Comparison of ENCODE assay signal across 8 mouse cellular contexts in the genomic region with DNA sequence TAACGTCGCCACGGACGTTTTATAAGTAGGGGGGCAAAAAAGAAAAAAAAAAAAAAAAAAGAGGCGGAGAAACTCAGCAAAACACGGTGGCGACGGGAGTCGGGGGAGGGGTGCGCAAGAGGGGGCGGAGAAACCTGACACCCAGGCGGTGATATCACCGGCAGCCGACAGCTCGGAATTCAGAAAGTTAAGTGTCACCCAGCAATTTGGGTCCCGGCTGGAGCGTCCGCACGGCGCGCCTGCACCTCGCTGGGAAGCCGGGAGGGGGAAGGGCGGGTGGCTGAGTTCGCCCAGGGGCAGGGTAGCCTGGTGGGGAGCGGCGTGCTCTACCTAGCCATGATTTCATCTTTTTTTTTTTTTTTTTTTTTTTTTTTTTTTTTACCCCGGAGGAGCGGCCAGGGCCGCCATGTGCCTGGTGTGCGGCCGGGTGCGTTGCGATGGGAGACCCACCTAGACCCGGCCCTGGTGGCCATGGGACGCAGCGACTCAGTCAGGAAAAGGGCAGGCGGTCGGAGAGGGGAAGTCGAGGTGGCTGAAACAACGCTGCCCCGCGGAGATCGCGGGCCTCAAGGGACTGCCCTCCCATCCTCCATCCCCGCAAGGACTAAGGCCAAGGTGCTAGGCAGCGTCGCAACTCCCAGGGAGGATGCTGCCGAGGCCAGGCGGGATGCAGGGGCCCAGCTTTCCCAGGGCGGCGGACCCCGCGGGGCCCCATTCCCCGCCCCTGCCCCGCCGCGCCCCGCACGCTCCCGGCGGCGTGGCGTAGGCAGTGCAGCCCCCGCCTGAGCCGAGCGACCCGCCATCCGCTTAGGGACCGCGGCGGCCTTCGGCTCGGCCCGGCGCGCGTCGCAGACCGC. TPM values are rescaled to one million over a fixed set of nuclear protein-coding genes. Genes with fewer than 3 reads are reported as not detected.
DNase-seq lines count a peak whose midpoint lies in the region; ATAC-seq and TF ChIP-seq lines count a peak whose summit lies in the region.

No protein-coding gene starts in this region.

- TF ChIP-seq CTCF in kidney, adult 2 months (conservative IDR thresholded peaks at IDR 0.05; ENCODE audit: insufficient read depth, insufficient read length, low read depth, low read length): 0 out of 2 replicates have a peak, but pooled peaks have one; percentile 6
- TF ChIP-seq CTCF in midbrain, postnatal 0 days (IDR thresholded peaks at IDR 0.05): peak; percentile 14; the same call in 1 of the 2 replicates

- whole genome bisulfite sequencing in embryonic facial prominence, embryonic 11.5 days: under 1% methylated on average over 69 of the region's 80 CpGs
- WGBS in kidney, adult 2 months: under 1% methylated on average over 80 of the region's 80 CpGs
- WGBS in limb, embryonic 15.5 days: under 1% methylated on average over 75 of the region's 80 CpGs
- WGBS in midbrain, postnatal 0 days: under 1% methylated on average over 77 of the region's 80 CpGs

- peak overlapping the region; percentile 84 for H3K4me3 ChIP-seq in embryonic facial prominence, embryonic 11.5 days (ENCODE audit: low read depth, low read length)
- H3K4me3 ChIP-seq in kidney, adult 2 months (ENCODE audit: insufficient read depth, low read depth, low read length): peak overlapping the region; percentile 98
- peak overlapping the region; percentile 60 for H3K4me3 ChIP-seq in limb, embryonic 15.5 days
- peak overlapping the region; percentile 87 for H3K4me3 ChIP-seq in midbrain, postnatal 0 days (ENCODE audit: low read depth, low read length)

- peak; percentile 31 for TF ChIP-seq POLR2A in kidney, adult 2 months (IDR thresholded peaks at IDR 0.05; ENCODE audit: low read depth, low read length)

- H3K27me3 ChIP-seq in embryonic facial prominence, embryonic 11.5 days (ENCODE audit: control insufficient read depth, insufficient read depth, low read length): no peaks in the 10 kb centered on the region
- no peaks in the 10 kb centered on the region for H3K27me3 ChIP-seq in kidney, adult 2 months (replicated peaks; ENCODE audit: control insufficient read depth, insufficient read depth, low read length)
- no peaks in the 10 kb centered on the region for H3K27me3 ChIP-seq in limb, embryonic 15.5 days
- no peaks in the 10 kb centered on the region for H3K27me3 ChIP-seq in midbrain, postnatal 0 days (ENCODE audit: insufficient read depth, low read length)

- H3K9ac ChIP-seq in embryonic facial prominence, embryonic 11.5 days (replicated peaks; ENCODE audit: low read length): peak overlapping the region; percentile 92
- peak overlapping the region; percentile 76 for H3K9ac ChIP-seq in limb, embryonic 15.5 days
- H3K9ac ChIP-seq in midbrain, postnatal 0 days (replicated peaks; ENCODE audit: low read length, poor library complexity, severe bottlenecking): peak overlapping the region; percentile 93

- H3K9me3 ChIP-seq in embryonic facial prominence, embryonic 11.5 days (replicated peaks; ENCODE audit: control insufficient read depth, low read length): no peaks in the 10 kb centered on the region
- H3K9me3 ChIP-seq in limb, embryonic 15.5 days: no peaks in the 10 kb centered on the region
- H3K9me3 ChIP-seq in midbrain, postnatal 0 days (ENCODE audit: low read length): no peaks in the 10 kb centered on the region

- ATAC-seq in embryonic facial prominence, embryonic 11.5 days (replicated peaks; ENCODE audit: insufficient number of reproducible peaks, low FRiP score, low TSS enrichment, low read depth): peak; percentile 66
- peak; percentile 71 for ATAC-seq in limb, embryonic 15.5 days (ENCODE audit: insufficient number of reproducible peaks, low FRiP score, low TSS enrichment, low read depth)
- ATAC-seq in midbrain, postnatal 0 days (ENCODE audit: low FRiP score): peak; percentile 79

- H3K4me2 ChIP-seq in embryonic facial prominence, embryonic 11.5 days (ENCODE audit: low read depth, low read length): peak overlapping the region; percentile 90
- H3K4me2 ChIP-seq in limb, embryonic 15.5 days: peak overlapping the region; percentile 100
- peak overlapping the region; percentile 92 for H3K4me2 ChIP-seq in midbrain, postnatal 0 days (ENCODE audit: low read depth, low read length, poor library complexity, severe bottlenecking)

- no peaks in the 10 kb centered on the region for H3K36me3 ChIP-seq in embryonic facial prominence, embryonic 11.5 days (replicated peaks; ENCODE audit: control insufficient read depth, insufficient read depth, low read depth, low read length)
- H3K36me3 ChIP-seq in kidney, adult 2 months (ENCODE audit: control insufficient read depth, insufficient read depth, low read length): no peaks in the 10 kb centered on the region
- no peaks in the 10 kb centered on the region for H3K36me3 ChIP-seq in limb, embryonic 15.5 days
- no peaks in the 10 kb centered on the region for H3K36me3 ChIP-seq in midbrain, postnatal 0 days (ENCODE audit: insufficient read depth, low read length)

- H3K27ac ChIP-seq in embryonic facial prominence, embryonic 11.5 days (replicated peaks; ENCODE audit: low read depth, low read length): peak overlapping the region; percentile 86
- peak overlapping the region; percentile 85 for H3K27ac ChIP-seq in kidney, adult 2 months (ENCODE audit: insufficient read depth, low read depth, low read length)
- H3K27ac ChIP-seq in limb, embryonic 15.5 days: peak overlapping the region; percentile 93
- peak overlapping the region; percentile 92 for H3K27ac ChIP-seq in midbrain, postnatal 0 days (ENCODE audit: low read depth, low read length)

- peaks cover 2% of the 10 kb centered on the region; the same call in 1 of the 2 replicates for H3K4me1 ChIP-seq in embryonic facial prominence, embryonic 11.5 days (ENCODE audit: control insufficient read depth, insufficient read depth, low read length)
- peaks cover 4% of the 10 kb centered on the region; the same call in 1 of the 2 replicates for H3K4me1 ChIP-seq in kidney, adult 2 months (ENCODE audit: control insufficient read depth, insufficient read depth, low read length)
- H3K4me1 ChIP-seq in limb, embryonic 15.5 days: peaks cover 25% of the 10 kb centered on the region
- no peaks in the 10 kb centered on the region for H3K4me1 ChIP-seq in midbrain, postnatal 0 days (ENCODE audit: insufficient read depth, low read length)

- peak; percentile 91 for DNase-seq in 3134 (ENCODE audit: extremely low read depth, insufficient read length, low spot score)
- peak; percentile 79 for DNase-seq in adrenal gland, postnatal 25 days
- peak; percentile 85 for DNase-seq in embryonic facial prominence, embryonic 11.5 days (ENCODE audit: low spot score)
- DNase-seq in heart, adult 18-20 months: peak; percentile 90 to 92
- peak; percentile 87 for DNase-seq in kidney, adult 2 months
- peak; percentile 78 for DNase-seq in midbrain, postnatal 0 days (ENCODE audit: low spot score)
- DNase-seq in spleen, postnatal 36 days (ENCODE audit: low spot score in 2 of 2): peak; percentile 79 to 81

RNA-seq across cellular contexts. Expression of gene Setd7, which starts 0.9 kb away (rescaled TPM):
- 38.5 and 53.8 TPM in 2 replicates for total RNA-seq in adrenal gland, postnatal 25 days (2021)
- 4.9 and 5.0 TPM in 2 replicates for polyA plus RNA-seq in embryonic facial prominence, embryonic 11.5 days (2014; fragmentation: Nextera tagmentation; extraction: Ambion mirVana)
- 10 to 100 TPM; 46.0 to 53.0 TPM for total RNA-seq in heart, adult 18-20 months (2021)
- polyA plus RNA-seq in kidney, adult 2 months (2012; rRNA removed): 11.8 and 14.1 TPM in 2 replicates
- polyA plus RNA-seq in limb, embryonic 15.5 days (2015; fragmentation: Nextera tagmentation; extraction: Ambion mirVana): 4.2 and 4.4 TPM in 2 replicates
- 11.7 and 16.1 TPM in 2 replicates for total RNA-seq in midbrain, postnatal 0 days (2014; rRNA removed)
- polyA plus RNA-seq in midbrain, postnatal 0 days (2015; fragmentation: Nextera tagmentation; extraction: Ambion mirVana): 1.1 and 2.7 TPM in 2 replicates

Comparison
In these comparisons a context has a peak if more than half of its experiments do, and no peak if none do; other contexts are left out.
1. Peak in every context shown above with its lines: DNase-seq, ATAC-seq, H3K4me3 ChIP-seq and H3K27ac ChIP-seq.